Mouse (Mus musculus) midbrain, embryonic 13.5 days (tissue): ENCODE data around the gene Rreb1. TPM values are rescaled to one million over a fixed set of nuclear protein-coding genes. Genes with fewer than 3 reads are reported as not detected.

ENCODE experiments used
- ATAC-seq: fragments of 200-750 bp; cut with Nextera tagmentation; 2 replicates; pipeline ENCODE4 v1.8.0; 2017; ENCODE audit warnings: mild to moderate bottlenecking, moderate TSS enrichment, moderate library complexity
- H3K27ac ChIP-seq: fragments of 300-500 bp; sonication (generic); 2 replicates; pipeline ENCODE4 v1.5.1; 2015; ENCODE audit warnings: inconsistent platforms, mild to moderate bottlenecking, moderate library complexity
- H3K27me3 ChIP-seq: fragments of 300-500 bp; sonication (generic); 2 replicates; pipeline ENCODE4 v1.6.1; 2015; ENCODE audit warnings: mild to moderate bottlenecking, inconsistent platforms
- H3K36me3 ChIP-seq: fragments of 300-500 bp; sonication (generic); 2 replicates; pipeline ENCODE4 v1.6.1; 2015; ENCODE audit warnings: mild to moderate bottlenecking, inconsistent platforms
- H3K4me1 ChIP-seq: fragments of 300-500 bp; sonication (generic); replicated peaks from 2 replicates; pipeline ENCODE4 v1.6.1; 2015; ENCODE audit warnings: inconsistent platforms
- H3K4me2 ChIP-seq: fragments of 300-500 bp; sonication (generic); replicated peaks from 2 replicates; pipeline ENCODE4 v1.6.1; 2015; ENCODE audit warnings: moderate library complexity, mild to moderate bottlenecking, inconsistent platforms
- H3K4me3 ChIP-seq: fragments of 300-500 bp; sonication (generic); replicated peaks from 2 replicates; pipeline ENCODE4 v1.5.1; 2015; ENCODE audit warnings: mild to moderate bottlenecking, inconsistent platforms
- H3K9ac ChIP-seq: fragments of 300-500 bp; sonication (generic); replicated peaks from 2 replicates; pipeline ENCODE4 v1.6.1; 2015; ENCODE audit warnings: mild to moderate bottlenecking, inconsistent platforms
- H3K9me3 ChIP-seq: fragments of 300-500 bp; sonication (generic); 2 replicates; pipeline ENCODE4 v1.6.1; 2016; ENCODE audit warnings: mild to moderate bottlenecking, inconsistent platforms
- WGBS: fragments of 180-500 bp; shearing (Covaris S2); methylation state at CpG from one replicate; pipeline ENCODE4 v1.1.7; 2015; 5-methylcytosine and 5-hydroxymethylcytosine counted together
- polyA plus RNA-seq: library from polyadenylated mRNA; unstranded; fragments of >200 nt; fragmentation: Nextera tagmentation; extraction: Ambion mirVana; gene quantifications from 2 replicates; pipeline ENCODE4 v1.2.1, GENCODE M21; 2015

Gene Rreb1
- polyA plus RNA-seq, 1 experiment from 2014 or later, result 2.7 TPM

DNA sequence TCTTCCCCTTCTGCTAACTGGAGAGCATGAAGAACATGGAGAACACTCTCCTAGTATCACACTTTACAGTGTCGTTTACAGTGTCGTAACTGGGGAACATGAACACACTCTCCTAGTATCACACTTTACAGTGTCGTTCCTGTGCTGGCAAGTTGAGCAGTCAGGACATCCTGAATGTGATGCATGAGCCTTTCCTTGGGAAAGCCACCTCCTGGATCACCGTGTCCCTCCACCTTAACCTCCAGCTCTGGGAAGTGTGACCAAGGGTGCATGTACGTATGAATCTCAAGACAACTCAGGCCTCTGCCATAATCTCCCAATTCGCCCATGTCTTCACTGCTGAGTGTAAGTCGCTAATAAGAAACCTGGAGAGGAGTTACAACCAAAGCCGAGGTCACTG lies 211.5 kb downstream of the Rreb1 start:
- 95% methylated on average over 8 of the region's 8 CpGs for WGBS

DNA sequence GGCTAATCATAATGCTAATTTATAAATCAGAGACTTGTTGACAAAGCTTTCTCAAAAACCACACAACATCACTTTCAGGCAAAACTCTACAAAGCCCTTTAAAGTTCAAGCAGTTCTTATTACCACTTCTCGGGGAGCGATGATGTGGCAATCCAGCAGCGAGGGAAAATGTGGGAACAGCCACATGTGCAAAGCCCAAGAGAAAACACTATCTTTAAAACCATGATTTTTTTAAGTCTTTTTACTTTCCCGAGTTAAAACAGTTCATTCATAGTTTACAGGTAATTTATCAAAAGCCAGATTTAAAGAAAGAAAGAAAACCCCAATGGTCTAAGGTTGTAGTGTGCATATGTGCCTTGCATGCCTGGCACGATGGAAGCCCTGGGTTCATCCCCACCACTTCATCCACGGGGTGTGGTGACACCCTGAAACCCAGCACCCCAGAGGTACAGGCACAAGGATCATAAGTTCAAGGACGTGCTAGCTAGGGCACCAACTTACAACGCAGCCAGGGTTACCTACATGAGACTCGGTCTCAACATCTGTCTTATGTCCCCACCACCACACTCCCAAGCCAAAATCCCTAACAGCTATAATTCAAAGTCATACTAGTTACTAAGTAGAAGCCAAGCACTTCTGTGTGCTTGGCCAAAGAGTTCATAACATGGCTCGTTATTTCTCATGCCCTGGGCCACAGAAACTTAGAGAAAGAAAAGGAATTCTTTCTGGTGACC lies 214.6 kb downstream of the Rreb1 start:
- no peak overlapping the region for H3K27ac ChIP-seq
- peaks cover 36% of the 10 kb centered on the region for H3K36me3 ChIP-seq
- 14% methylated on average over 10 of the region's 10 CpGs for WGBS
- H3K4me3 ChIP-seq, result peak overlapping the region; percentile 87
- peaks cover 12% of the 10 kb centered on the region for H3K4me1 ChIP-seq
- H3K9ac ChIP-seq, result peak overlapping the region; percentile 96
- H3K4me2 ChIP-seq, result peak overlapping the region; percentile 83
- no peaks in the 10 kb centered on the region for H3K27me3 ChIP-seq
- no peak for ATAC-seq
- no peaks in the 10 kb centered on the region for H3K9me3 ChIP-seq

More for the DNA sequence above, 211.5 kb downstream of the Rreb1 start:
- no peaks in the 10 kb centered on the region for H3K9me3 ChIP-seq
- no peak overlapping the region for H3K4me3 ChIP-seq
- peaks cover 12% of the 10 kb centered on the region for H3K4me1 ChIP-seq
- no peak overlapping the region for H3K27ac ChIP-seq
- H3K9ac ChIP-seq, result no peak overlapping the region
- H3K4me2 ChIP-seq, result no peak overlapping the region
- no peaks in the 10 kb centered on the region for H3K27me3 ChIP-seq
- ATAC-seq, result no peak
- H3K36me3 ChIP-seq, result peaks cover 62% of the 10 kb centered on the region

DNA sequence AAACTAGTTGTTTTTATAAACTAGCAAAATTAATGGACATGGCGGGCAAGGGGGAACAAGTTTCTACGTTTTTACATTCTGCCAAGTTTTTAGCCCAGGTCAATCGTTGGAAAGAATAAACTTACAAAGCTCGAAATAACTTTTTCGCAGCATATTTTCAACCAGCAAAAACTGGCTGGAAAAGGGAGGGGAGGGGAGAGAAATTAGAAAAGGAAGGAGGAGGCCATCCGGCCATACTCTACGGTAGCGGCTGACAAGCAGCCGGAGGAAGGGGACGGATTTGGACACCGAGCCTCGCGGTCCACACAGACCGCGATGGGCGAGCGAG lies 215.1 kb downstream of the Rreb1 start:
- WGBS, result under 1% methylated on average over 17 of the region's 17 CpGs
- Histone ChIP-seq H3K9me3 (no peaks in the 10 kb centered on the region), H3K27ac (peak overlapping the region; percentile 96), H3K27me3 (no peaks in the 10 kb centered on the region), H3K36me3 (peaks cover 30% of the 10 kb centered on the region), H3K9ac (peak overlapping the region; percentile 96), H3K4me3 (peak overlapping the region; percentile 87), H3K4me1 (peaks cover 12% of the 10 kb centered on the region), H3K4me2 (peak overlapping the region; percentile 83)
- ATAC-seq, result no peak

DNA sequence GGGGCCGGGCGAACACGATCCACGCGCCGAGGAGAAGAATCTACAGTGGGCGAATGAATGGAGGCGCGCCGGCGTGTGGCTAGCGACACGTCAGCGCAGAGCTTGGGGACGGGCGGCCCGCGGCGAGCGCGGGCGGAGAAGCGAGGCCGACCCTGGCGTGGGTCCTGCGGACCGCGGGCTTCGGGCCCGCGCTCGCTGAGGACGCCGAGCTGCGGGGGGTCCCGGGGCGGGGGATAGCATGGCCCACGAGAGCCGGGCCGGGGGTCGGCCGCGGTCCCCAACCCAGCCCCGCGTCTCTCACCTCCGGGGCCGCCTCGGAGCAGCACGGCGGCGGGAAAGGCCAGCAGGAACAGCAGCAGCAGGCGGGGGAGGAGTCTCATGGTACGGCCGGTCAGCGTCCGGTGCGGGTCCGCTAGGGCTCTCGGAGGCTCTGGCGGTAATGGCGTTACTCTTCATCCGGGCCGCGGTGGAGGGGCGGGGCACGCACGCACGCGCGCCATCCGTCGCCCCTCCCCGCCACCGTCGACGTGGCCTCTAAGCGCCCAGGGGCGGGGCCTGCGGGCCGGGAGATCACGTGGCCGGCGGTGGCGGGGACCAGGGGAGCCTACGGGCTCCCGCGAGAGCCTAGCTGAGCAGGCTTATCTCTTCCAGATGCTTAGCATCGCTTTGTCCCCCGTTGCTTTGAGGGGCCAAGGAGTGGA lies 215.7 kb downstream of the Rreb1 start, which contains the start of gene Ssr1:
TSS of gene Ssr1 (minus strand) at position 514 of the 701 bp plus-strand sequence.
- peak; percentile 98 for ATAC-seq
- under 1% methylated on average over 71 of the region's 89 CpGs for WGBS
- peak within 1 kb of the TSS; percentile 87 for H3K4me3 ChIP-seq

DNA sequence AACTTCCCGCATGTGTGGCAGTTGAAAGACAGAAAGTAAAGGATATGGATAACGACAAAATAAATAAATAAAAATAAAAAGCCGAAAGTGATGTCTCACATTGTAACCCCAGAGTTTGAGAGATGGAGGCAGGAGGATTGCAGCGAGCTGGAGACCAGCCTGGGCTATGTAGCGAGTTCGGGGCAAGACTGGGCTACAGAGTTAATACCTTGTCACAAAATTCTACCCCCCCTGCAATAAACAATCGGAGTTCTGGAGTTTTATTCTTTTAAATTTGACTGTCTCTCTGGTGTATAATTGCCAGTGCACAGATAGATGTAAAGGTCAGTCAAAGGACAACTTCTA lies 216.2 kb downstream of the Rreb1 start:
- Histone ChIP-seq H3K9me3 (no peaks in the 10 kb centered on the region), H3K9ac (peak overlapping the region; percentile 57; the same call in 1 of the 2 replicates), H3K27me3 (no peaks in the 10 kb centered on the region), H3K36me3 (peaks cover 20% of the 10 kb centered on the region), H3K27ac (peak overlapping the region; percentile 45), H3K4me1 (peaks cover 12% of the 10 kb centered on the region), H3K4me3 (peak overlapping the region; percentile 87), H3K4me2 (peak overlapping the region; percentile 83)
- ATAC-seq, result peak; percentile 77
- 24% methylated on average over 7 of the region's 7 CpGs for WGBS

More for the DNA sequence above, 215.7 kb downstream of the Rreb1 start, which contains the start of gene Ssr1:
- Histone ChIP-seq H3K4me2 (peak within 1 kb of the TSS; percentile 83), H3K36me3 (peaks cover 25% of the 10 kb centered on the region), H3K27ac (peak within 1 kb of the TSS; percentile 96), H3K9me3 (no peaks in the 10 kb centered on the region), H3K4me1 (peaks cover 12% of the 10 kb centered on the region), H3K9ac (peak within 1 kb of the TSS; percentile 96), H3K27me3 (no peaks in the 10 kb centered on the region)

DNA sequence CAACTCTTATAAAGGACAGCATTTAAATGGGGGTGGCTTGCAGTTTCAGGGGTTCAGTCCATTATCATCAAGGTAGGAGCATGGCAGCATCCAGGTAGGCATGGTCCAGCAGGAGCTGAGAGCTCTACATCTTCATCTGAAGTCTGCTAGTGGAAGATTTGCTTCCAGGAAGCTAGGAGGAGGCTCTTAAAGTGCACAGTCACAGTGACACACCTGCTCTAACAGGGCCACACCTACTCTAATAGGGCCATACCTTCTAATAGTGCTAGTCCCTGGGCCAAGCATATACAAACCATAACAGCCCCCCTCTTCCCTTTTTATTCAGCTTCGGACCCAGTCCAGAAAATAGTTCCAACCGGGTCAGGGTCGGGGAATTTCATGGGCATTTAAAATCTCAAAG lies 221.5 kb downstream of the Rreb1 start:
- no peaks in the 10 kb centered on the region for H3K4me1 ChIP-seq
- no peak overlapping the region for H3K9ac ChIP-seq
- no peak overlapping the region for H3K4me3 ChIP-seq
- no peaks in the 10 kb centered on the region for H3K27me3 ChIP-seq
- H3K9me3 ChIP-seq, result no peaks in the 10 kb centered on the region
- no peak overlapping the region for H3K4me2 ChIP-seq
- ATAC-seq, result no peak
- no peak overlapping the region for H3K27ac ChIP-seq
- no peaks in the 10 kb centered on the region for H3K36me3 ChIP-seq
- 73% methylated on average over 3 of the region's 3 CpGs for WGBS

Other genes with a start within 250 kb of the Rreb1 start
- gene Ssr1, start 215.8 kb downstream of the Rreb1 start, polyA plus RNA-seq, result 60.4 and 80.5 TPM in 2 replicates